Mouse (Mus musculus) WW6 (cell line): ENCODE results near the gene Sphk2.
"Not testable (repeated sequence)": the region's sequence is repeated elsewhere in the genome, so short reads cannot be mapped to it uniquely, and the experiment has no call there.

Source experiments
- DNase-seq: peaks from one replicate; pipeline ENCODE4 v3.0.0-alpha.2; 2013; ENCODE audit warnings: low read depth, low spot score

The Sphk2 gene

DNA sequence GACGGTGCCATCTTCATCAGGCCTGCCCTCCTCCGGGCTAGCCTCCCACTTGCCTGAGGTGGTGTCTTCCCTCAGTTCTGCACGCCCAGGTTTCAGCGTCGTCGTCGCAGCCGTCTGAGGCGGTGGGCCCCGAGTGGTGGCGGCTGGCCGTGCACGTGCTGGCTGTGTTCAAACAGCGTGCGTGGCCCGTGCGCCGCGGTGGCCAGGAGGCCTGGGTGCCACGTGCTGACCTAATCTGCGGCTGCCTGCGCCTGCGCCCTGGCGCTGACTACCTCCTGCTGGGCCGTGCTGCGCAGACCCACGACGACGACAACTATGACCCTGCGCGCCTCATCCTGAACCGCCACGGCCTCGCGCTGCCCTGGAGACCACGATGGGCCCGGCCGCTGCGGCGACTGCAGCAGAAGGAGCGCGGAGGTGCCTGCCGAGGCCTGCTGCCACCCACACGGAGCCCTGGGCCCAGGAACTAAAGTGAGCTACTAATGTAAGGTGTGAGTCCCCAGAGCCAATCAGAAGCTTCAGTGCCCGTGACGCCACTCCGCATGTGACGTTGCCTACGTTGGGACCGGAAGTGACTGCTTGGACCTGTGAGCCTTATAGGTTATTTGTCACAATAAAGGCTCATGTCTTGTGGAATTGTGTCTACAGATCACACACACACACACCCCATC is 23.7 kb downstream of the Sphk2 start, which contains the start of gene Sec1:
Gene Sec1, minus strand, starts transcription at position 482 of the 671 bp plus-strand sequence.
- no peak for DNase-seq

DNA sequence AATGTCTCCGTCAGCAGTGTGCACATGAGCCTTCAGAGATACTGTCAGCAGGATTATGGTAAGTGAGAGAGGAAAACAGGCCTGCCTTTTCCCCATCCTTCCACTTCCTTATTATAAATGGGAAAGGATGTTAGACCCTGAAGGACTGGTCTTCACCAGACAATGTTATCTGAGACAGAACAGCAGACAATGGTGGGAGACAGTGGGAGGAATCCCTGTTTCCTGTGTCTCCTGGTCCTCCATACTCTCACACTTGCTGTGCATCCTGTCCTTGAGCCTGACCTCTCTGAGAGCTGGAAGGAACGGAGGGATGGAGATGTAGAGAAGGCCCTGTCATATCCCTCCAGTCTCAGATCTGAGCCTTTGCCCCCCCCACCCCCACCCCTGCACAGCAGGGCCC is 25.4 kb downstream of the Sphk2 start:
- DNase-seq: no peak

DNA sequence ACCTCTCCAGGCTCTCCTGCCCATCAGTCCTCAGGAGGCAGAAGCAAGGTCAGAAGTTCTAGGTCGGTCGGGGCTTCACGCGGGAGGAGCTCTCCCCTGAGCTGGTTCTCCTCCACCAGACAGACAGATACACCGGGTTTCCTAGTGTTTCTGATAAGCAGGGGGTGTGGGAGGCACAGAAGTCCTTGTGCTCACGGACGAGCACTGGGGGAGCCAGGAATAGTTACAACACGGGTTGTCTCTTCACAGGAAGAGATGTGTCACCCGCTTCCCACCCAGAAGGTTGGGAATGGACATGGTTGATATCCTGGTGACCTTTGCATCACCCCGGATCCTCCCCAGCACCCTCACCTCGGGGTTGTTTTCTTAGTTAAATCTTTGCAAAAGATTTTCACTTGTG is 28.0 kb downstream of the Sphk2 start:
- DNase-seq: no peak

DNA sequence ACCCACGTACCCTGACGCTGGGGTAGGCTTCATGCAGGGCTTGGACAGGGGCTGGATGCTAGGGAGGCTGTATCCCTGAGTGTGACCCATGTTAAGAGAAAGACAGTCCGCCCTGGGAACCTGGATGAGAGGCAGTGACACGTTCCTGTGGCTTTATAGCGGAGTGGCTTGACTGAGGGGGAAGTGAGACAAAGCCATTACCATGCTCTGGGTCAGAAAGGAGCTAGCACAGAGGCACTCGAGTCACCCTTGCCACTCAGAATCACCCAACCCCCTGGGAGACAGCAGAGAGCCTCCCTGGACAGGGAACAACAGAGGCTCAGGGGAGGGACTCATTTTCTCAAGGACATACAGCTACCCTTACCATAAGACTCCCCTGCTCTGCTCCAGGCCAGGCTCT is 28.7 kb downstream of the Sphk2 start:
- DNase-seq: no peak

DNA sequence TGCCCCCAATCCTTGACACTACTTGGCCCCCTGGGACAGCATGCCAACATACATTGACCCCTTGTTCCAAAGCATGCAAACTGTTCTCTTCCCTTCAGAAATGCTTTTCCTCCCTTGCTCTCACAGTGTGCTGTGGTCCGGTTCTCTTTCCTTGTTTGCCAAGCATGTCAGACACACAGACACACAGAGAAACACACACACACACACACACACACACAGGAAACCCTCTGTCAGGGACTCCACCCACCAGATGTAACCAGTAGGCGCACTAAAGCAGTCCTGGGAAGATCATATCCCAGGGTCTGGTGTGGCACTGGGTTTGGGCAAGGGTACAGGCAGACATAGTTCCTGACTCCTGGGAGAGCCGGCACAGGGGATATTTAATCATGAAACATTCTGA is 31.0 kb downstream of the Sphk2 start:
- no peak for DNase-seq

DNA sequence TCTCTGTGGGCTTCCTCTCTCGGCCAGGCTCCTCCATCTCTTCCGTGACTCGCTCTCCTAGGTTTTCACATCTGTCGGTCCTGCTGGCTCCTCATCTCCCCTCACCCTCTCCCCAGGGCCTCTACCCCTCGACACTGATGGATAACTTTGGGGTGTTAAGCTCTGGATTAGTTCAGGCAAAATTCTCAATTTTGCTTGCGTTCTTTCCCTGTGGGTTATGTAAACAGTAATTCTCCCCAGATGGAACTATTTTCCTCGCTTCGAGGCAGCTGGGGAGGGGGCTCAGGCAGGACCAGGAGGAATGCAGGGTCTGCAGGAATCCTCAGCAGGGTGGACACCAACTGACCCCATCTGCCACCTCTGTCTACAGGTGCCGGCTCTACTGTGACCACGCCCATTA is 32.0 kb downstream of the Sphk2 start:
- DNase-seq: no peak

DNA sequence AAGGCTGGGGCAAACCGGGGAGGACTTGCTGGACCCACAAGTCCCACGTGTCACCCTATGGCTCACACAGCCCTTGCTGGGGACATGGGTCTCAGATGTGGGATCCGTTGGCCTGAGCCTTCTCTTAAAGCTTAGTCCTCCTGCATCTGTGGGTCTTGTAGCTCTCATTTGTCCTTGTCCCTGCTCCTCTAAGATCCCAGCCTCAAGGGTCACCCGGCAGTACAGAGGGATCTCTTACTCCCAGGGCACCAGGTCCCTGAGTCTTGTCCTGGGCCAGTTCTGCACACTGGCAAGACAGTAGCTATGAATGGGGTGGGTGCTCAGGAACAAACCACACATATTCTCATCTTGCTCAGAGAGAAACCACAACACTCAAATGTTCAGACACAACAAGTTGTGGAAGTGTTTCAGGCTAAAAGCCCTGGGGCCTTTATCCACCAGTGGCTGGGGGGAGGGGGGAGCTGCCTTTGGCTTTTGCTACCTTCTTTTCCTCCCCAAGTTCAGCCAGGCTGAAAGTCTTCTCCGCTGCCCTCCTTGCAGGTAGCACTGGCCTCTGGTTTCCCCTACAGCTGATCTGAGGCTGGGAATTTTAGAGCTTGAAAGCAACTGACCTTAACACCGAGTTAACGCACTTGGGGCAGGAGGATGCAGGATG is 34.3 kb downstream of the Sphk2 start, which contains the start of gene Ntn5:
Gene Ntn5, plus strand, starts transcription at position 627 of the 655 bp plus-strand sequence.
- DNase-seq: no peak

DNA sequence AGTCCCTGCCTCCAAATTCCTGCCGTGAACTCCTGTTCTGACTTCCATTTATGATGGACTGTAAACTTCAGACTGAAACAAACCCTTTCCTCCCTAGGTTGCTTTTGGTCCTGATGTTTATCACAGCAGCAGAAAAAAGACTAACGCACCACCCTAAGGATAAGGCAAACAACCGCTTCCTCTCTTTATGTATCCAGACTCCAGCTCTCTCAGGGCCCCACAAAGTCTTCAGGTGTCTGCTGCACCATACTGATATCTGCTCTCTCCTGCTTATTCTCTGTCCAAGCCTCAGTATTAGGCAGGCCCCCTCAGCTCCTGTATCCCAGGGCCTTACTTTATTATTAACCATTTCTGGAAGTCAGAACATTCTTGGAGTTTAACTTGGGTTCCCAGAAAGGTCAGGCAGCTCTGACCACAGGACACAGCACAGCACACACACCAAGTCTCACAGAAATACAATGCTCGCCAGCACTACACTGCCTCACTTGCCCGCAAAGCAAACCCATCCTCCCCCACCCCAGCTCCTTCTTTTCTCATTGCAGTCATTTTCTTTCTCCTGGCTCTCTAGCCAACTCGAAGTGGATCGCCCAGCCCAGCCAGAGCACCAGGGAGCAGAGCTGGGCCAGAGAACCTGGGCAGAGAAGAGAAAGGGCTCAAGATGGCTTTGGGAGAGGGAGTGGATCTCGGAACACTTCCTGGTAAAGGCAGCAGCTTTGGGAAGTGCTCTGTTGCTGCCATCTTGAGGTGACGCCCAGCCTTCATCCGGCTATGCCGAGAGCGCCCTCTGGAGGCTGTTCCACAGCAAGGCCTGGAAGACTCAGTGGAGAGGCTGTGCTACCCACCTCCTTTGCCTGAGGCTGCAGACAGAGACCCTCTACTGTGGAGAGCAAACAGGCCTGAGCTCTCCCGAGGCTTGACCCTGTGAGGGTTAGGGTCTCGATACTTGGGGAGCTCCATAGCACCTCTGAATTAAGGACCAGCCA is 35.4 kb downstream of the Sphk2 start:
- peak; percentile 84 for DNase-seq

DNA sequence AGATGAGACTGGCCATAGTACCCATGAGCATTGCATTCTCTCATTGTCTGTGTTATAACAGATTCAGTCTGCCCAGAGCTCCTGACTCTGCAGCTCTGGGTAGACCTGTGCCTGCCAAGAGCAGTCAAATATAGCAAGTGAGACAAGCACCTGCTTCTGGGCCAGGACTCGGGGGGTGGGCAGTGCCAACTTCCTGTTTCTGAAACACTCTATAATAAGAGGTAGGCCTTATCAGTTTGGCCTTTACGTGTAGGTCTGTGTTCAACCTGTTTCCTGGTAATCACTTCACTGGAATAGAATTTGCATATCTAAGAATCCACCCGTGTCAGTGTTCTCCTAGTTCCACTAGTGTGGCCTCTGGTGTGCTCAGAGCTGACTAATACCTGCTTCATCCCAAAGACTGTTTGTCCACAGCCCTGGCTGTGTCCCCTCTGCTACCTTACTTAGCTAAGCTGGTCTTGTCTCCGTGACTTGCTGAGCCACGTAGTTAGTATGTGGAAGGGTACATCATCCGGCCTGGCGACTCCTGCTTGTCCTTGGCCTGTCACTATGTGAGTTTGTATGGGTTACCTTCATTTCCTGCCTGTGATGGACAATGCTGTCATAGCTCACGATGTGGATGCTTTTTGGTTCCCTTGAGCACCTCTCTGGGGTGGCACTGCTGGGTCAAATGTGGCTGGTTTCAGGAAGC is 36.6 kb downstream of the Sphk2 start:
- no peak for DNase-seq

DNA sequence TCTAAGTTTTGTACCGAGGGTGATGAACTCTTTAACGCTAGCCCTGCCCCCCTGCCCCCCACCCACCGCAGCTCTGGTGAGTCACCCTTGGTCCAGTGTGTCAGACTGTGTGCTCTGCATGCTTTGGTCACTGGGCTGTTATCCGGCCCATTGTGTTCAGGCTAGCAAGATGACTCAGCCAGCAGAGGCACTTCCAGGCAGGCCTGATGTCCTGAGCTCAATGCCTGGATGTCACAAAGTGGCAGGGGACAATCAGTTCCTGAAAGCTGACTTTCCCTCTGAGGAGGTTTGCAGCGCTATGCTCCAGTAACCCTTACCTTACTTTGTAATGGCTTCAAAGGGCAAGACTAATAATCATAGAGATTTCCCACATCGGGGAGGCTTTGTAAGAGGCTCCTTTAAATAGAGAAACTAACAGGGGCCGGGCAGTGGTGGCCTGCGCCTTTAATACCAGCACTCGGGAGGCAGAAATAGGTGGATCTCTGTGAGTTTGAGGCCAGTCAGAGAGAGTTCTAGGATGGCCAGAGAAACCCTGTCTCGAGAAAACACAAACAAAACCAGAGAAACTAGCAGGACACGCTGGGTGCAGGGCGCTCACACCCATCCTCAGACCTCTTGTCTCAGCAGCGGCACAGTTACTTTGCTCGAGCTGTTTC is 37.7 kb downstream of the Sphk2 start:
- no peak for DNase-seq

DNA sequence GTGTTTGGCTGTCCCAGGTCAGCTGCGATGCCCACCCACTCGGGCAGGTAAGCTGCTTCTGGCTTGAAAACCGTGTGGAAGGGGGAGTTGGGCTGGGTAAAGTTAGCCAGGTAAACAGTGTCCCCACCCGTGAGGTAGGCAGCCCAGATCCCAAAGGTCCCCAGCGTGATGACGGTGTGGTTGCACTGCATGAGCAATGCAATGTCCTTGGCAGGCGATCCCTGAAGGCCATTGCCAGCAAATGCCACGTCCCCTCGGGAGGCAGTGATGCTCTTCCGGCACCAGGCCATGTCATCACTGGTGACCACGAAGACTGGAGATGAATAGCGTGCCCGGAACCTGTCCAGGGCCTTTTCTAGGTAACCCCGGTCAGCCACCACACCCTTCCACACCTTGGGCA is 39.3 kb downstream of the Sphk2 start:
- DNase-seq: no peak

DNA sequence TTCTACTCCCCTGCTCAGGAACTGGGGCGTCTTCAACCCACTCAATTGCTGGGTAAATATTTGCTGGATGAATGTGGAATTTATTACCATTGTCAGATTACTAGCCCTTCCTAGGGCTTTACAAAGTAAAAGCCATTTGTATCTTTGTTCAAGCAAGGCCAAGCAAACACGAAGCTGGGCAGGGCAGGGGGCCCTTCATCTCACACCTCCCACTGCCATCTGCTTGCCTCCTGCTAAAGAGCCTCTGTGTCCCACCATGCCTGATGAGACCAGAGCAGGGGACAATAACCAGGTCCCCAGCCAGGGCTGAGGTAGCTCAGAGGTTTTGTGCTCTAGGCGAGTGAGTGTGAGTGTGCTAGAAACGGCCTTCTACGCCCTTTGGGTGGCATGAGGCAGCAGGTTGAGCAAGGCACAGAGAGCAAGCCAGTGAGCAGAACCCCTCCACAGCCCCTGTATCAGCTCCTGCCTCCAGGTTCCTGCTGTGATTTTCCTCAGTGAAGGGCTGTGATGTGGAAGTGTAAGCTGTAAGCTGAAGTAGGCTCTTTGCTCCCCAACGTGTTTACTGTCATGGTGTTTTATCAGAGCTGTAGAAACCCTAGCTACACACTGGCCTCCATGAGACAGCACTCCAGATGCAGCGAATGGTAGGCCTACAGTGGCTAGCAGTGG is 40.0 kb downstream of the Sphk2 start:
- no peak for DNase-seq

DNA sequence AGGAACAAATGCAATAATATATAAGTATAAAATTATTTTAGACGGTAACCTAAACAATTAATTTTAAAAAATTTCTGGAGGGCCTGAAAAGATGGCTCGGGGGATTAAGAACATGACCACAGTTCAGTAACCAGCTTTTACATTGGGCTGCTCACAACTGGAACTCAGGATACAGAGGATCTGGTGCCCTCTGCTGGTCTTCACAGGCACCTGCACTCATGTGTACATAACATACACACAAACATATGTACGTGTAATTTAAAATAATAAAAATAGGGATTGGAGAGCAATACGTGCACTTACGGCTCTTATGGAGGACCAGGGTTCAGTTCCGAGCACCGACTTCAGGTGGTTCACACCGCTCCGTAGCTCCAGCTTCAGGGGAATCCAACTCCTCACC is 48.9 kb downstream of the Sphk2 start:
- DNase-seq: no peak

DNA sequence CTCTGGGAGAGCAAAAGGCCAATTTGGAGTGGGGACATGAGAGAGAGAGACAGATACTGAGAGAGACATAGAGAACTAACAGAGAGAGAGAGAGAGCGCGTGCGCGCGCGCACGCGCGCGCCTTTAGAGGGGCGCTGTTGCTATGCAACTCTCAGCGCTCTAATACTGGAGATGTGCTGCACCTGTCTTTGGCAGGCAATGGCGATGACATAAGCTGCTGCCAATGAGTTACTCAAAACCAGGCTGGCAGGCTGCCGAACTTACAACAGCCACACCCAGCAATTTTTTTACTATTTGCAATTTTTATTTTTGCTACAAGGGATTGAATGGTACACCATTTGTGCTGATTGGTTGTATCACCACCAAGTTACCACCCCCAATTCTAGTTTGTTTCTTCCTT is 50.0 kb downstream of the Sphk2 start:
- no peak for DNase-seq

DNA sequence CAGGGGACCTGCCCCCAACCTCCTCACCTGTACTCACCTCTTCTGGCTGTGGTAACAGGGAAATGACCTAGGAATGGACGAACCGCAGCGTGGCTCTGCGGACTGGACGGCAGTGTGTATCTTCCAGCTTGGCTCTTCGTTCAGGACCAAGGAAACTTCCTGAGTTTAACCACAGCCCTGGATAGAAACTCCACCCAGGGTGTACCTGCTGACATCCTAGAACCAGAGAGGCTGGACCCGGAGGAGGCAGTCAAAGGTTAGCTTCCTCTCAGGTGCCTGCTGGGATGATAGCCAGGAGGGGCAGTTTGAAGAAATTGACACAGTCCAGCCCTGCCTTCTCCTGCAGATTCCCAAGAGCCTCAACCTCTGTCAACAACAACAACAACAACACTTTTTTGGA is 51.6 kb downstream of the Sphk2 start, which contains the start of gene Fut2:
Gene Fut2, minus strand, starts transcription at position 234 of the 400 bp plus-strand sequence.
- no peak for DNase-seq

DNA sequence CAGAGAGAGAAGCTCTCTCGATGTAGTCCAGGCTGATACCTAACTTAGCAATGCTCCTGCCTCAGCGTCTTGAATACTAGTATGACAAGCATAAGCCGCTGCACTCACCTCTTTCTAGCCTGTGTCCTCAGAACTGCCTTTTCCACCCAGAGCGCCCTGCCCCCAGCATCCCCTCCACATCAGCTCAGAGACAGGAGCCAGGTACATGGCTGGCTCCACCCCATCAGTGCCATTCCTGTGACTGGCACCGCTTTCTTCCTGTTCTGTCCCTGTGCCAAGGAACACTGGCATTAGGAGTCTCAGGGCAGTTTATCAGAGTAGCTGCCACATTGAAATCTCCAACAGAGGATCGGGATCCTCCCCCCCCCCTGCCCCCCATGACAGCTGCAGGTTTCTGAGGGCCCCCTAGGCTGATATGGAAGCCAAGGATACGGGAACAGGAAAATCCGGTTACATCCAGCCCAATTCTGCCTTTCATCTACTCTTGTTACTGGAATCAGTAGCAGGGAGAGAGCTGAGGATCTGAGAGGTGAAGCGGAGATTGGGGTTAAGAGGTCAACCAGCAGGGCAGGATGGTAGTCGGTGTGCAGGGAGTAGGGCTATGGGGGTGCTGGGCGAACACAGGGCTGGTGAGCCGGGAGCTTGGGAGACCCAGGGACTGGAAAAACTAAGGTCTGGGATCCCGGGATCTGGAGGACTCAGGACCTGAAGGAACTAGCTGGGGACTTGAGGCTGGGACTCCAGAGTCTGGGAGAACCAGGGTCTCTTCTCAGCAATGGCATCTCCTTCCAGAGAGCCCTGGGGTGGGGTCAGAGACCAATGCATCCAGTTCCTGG is 52.3 kb downstream of the Sphk2 start:
- DNase-seq: no peak

DNA sequence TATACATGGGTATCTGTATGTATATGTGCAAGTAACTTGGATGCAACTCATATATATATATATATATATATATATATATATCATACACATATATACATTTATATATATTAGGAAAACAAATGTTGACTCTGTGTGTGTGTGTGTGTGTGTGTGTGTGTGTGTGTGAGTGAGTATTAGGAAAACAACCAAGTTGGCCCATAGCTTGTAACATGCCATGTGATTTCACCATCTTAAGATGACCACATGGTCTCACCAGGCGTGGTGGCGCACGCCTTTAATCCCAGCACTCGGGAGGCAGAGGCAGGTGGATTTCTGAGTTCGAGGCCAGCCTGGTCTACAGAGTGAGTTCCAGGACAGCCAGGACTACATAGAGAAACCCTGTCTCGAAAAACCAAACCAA is 56.1 kb downstream of the Sphk2 start:
- not testable (repeated sequence) for DNase-seq

DNA sequence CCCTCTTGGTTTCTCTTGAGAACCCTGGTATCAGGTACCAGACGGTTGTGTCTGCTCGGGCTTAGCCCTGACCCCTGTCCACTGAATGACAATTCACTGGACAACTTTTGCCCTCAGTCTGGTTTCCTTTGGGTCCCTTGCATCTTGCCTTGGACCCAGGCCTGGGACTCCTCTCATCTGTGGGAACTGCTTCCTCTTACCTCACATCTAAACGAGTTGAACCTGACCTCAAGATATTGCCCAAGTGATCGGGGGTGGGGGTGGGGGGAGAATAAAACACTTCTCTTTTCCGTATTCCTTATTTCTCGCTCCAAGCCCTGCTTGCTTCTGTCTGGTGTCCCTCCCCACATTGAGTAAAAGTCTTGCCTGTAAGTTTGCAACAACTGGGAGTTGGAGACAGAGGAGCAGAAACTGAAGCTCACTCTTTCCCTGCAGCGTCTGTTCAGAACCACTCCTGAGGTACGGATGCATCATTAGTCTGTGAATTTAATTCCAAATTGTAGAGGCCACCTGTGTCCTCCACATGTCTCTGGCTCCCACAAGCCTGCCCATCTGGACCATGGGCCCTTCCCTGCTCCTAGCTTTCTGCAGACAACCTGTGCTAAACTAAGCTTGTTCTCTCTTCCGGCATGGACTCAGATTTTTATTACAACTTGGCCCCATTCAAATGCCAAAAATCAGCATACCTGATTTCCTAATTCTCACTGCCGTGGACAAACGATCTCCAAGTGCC is 56.9 kb downstream of the Sphk2 start:
- no peak for DNase-seq
